Mouse (Mus musculus) left cerebral cortex, postnatal 14 days (tissue): ENCODE measurements at regions not wholly inside any gene's neighbourhood (a gene's known extent, or its start where the extent isn't known, plus 50 kb on each side); places are given as distances from the start of the nearest gene placed in this dataset.

Experiments
- DNase-seq, 2 experiments: peaks; one replicate each; pipeline ENCODE4 v3.0.0; 2021 to 2022; ENCODE audit warnings: low spot score in 2 of 2, mixed read lengths in 1 of 2
- intact Hi-C: fragments of 180-260 bp; cut with DNase I; formaldehyde crosslinking; loops from one replicate; pipeline ENCODE4 v1.15.1; 2025

GRCm38 (mm10) chr11:48186604-48187003, 197.8 kb upstream of the Sgcd start:
- intact Hi-C loops = no loop called here
- DNase-seq = no peak

GRCm38 (mm10) chr11:48178943-48179342, 190.2 kb upstream of the Sgcd start:
- intact Hi-C loops = no loop called here
- peak in 1 of 2 experiments; percentile 4 for DNase-seq

GRCm38 (mm10) chr11:48178174-48178573, 189.4 kb upstream of the Sgcd start:
- DNase-seq = no peak
- intact Hi-C loops = no loop called here

DNA sequence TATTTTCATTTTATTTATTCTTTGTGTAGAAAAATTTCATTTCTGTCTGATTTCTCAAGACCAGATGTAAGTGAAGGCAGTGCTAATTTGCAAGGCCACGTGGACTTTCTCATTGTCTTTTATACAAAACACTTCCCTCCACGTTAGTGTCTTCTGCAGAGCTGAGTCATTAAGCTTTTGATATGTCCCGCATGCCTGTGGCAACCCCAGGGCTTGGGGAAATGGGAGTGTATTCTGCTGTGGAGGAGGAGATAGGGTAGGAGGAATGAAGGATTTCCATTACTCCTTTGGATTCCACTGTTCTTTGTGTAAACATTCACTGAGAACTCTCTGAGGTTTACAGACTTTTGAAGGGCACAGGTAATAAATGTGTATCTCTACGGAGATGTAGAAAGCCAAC, 187.7 kb upstream of the Sgcd start:
- intact Hi-C loops = no loop called here

DNA sequence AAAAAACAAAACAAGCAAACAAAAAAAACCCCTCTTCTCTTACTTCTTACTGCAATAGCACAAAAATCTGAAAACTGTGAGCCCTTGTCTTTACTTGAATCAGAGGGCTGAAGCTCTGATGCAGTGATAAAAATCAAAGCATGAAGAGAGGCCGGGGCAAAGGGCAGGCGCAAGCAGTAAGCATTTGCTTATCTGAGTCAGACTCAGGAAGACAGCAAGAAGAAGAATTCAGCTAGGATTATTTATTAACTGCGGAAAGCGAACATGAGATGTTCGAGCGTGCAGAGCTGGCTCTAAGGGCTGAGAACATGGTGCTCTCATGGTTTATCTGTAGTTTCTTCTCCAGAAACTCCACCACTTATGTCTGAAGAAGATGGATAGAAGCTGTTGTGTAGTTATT, 163.4 kb upstream of the Sgcd start:
- no peak for DNase-seq
- intact Hi-C loops = no loop called here

More for the DNA sequence above, 187.7 kb upstream of the Sgcd start:
- no peak for DNase-seq

GRCm38 (mm10) chr11:48133335-48133734, 144.6 kb upstream of the Sgcd start:
- intact Hi-C loops = no loop called here

GRCm38 (mm10) chr11:48098063-48098462, 109.3 kb upstream of the Sgcd start:
- DNase-seq = no peak
- intact Hi-C loops = no loop called here

More at GRCm38 (mm10) chr11:48133335-48133734, 144.6 kb upstream of the Sgcd start:
- DNase-seq = no peak

GRCm38 (mm10) chr11:48097455-48097854, 108.7 kb upstream of the Sgcd start:
- DNase-seq = no peak
- intact Hi-C loops = no loop called here

DNA sequence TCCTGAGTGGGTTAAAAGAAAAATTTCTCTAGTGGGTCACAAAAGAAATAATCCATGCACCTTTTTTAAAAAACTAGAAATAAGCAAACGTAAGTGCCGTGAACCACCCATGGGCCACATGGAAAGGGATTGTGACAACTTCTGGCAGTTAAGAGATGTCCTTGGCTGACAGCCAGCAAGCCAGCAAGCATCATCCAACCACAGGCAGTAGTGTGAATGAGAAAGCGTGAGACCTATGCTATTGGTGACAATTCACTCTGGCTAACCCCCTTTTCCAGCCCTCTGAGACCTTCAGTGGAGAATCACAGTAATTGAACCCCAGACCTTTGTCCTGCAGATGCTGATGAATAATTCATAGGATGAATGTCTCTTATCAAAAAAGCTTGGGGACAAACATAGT, 78.3 kb upstream of the Sgcd start:
- peak; percentile 15 to 17 for DNase-seq
- intact Hi-C loops = no loop called here

GRCm38 (mm10) chr11:48063719-48064118, 75.0 kb upstream of the Sgcd start:
- intact Hi-C loops = no loop called here

DNA sequence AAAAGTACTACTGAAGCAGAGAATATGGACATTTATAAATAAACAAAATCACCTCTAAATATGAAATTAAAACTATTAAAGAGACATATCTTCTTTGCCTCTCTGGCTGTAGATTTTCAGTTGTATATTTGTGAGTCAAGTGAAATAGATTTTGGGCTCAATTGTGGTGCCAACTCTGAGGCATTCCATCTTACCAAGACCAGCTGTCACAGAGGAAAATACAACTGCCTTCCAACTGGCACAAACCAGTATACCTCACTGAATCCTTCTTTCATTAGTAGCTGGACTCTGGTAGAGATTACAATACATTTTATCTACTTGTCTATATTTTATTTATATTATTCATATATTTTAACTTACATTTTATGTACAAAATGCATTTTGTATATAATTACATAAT, 72.7 kb upstream of the Sgcd start:
- intact Hi-C loops = no loop called here
- DNase-seq = no peak

More at GRCm38 (mm10) chr11:48063719-48064118, 75.0 kb upstream of the Sgcd start:
- no peak for DNase-seq

GRCm38 (mm10) chr11:48051156-48051866, 62.5 kb upstream of the Sgcd start:
- intact Hi-C loops = no loop called here
- DNase-seq = peak in 1 of 2 experiments; percentile 20

DNA sequence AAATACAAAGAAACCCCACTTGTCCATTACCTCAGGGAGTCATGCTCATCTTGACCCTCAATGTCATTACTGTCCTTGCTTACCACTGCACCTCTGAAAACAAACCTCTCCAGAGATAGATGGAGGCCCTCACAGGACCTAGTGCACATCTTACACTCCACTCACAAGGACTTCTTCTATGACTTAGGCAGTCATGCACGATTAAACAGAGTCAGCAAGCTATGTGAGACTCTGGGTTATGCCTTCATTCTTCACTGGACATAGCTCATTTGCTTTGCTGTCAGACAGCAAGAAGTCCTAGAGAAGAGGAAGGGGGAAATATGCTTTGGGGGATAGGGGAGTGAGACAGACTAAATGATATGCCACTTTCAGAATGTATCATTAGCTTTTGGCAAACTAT, 59.5 kb upstream of the Sgcd start:
- intact Hi-C loops = no loop called here
- DNase-seq = no peak
